Mouse (Mus musculus) lung, embryonic 16.5 days (tissue): ENCODE results near the gene Mn1. TPM values are rescaled to one million over a fixed set of nuclear protein-coding genes. Genes with fewer than 3 reads are reported as not detected.

ENCODE experiments used
- ATAC-seq: fragments of 200-750 bp; cut with Nextera tagmentation; 2 replicates; pipeline ENCODE4 v1.8.0; 2017; ENCODE audit warnings: low read depth, mild to moderate bottlenecking, moderate library complexity
- H3K27ac ChIP-seq: fragments of 300-500 bp; sonication (generic); 2 replicates; pipeline ENCODE4 v1.5.1; 2014; ENCODE audit warnings: mild to moderate bottlenecking, control low read depth, low read length
- H3K27me3 ChIP-seq: fragments of 300-500 bp; sonication (generic); 2 replicates; pipeline ENCODE4 v1.6.1; 2014; ENCODE audit warnings: low read depth, low read length, mixed read lengths; ENCODE audit not compliant: control insufficient read depth, insufficient read depth
- H3K36me3 ChIP-seq: fragments of 300-500 bp; sonication (generic); 2 replicates; pipeline ENCODE4 v1.6.1; 2014; ENCODE audit warnings: low read length; ENCODE audit not compliant: control insufficient read depth, insufficient read depth
- H3K4me1 ChIP-seq: fragments of 300-500 bp; sonication (generic); replicated peaks from 2 replicates; pipeline ENCODE4 v1.6.1; 2014; ENCODE audit warnings: low read length, mixed read lengths; ENCODE audit not compliant: control insufficient read depth, insufficient read depth
- H3K4me2 ChIP-seq: fragments of 300-500 bp; sonication (generic); 2 replicates; pipeline ENCODE4 v1.6.1; 2014; ENCODE audit warnings: low read depth, low read length, control low read depth
- H3K4me3 ChIP-seq: fragments of 300-500 bp; sonication (generic); 2 replicates; pipeline ENCODE4 v1.5.1; 2014; ENCODE audit warnings: mild to moderate bottlenecking, low read length, control low read depth
- H3K9ac ChIP-seq: fragments of 300-500 bp; sonication (generic); 2 replicates; pipeline ENCODE4 v1.6.1; 2014; ENCODE audit warnings: low read length, control low read depth
- H3K9me3 ChIP-seq: fragments of 300-500 bp; sonication (generic); 2 replicates; pipeline ENCODE4 v1.6.1; 2016; ENCODE audit warnings: low read length; ENCODE audit not compliant: control insufficient read depth
- WGBS: fragments of 180-500 bp; shearing (Covaris S2); extraction: QIAGEN DNeasy Blood & Tissue Kit; methylation state at CpG from one replicate; pipeline ENCODE4 v1.1.7; 2014; 5-methylcytosine and 5-hydroxymethylcytosine counted together
- polyA plus RNA-seq: library from polyadenylated mRNA; unstranded; fragments of >200 nt; fragmentation: Nextera tagmentation; extraction: Ambion mirVana; gene quantifications from 2 replicates; pipeline ENCODE4 v1.2.1, GENCODE M21; 2015

Gene Mn1
- polyA plus RNA-seq, 1 experiment from 2014 or later = 7.8 TPM

GRCm38 (mm10) chr5:111391485-111391884, 25.7 kb upstream of the Mn1 start:
- no peak overlapping the region for H3K27ac ChIP-seq
- H3K4me1 ChIP-seq = peaks cover 35% of the 10 kb centered on the region
- WGBS = 81% methylated on average over 6 of the region's 6 CpGs

GRCm38 (mm10) chr5:111393346-111394197, 23.6 kb upstream of the Mn1 start:
- ATAC-seq = peak; percentile 75
- Histone ChIP-seq H3K4me1 (peaks cover 41% of the 10 kb centered on the region), H3K9ac (no peak overlapping the region), H3K27ac (peak overlapping the region; percentile 39), H3K27me3 (no peaks in the 10 kb centered on the region), H3K4me3 (no peak overlapping the region), H3K9me3 (no peaks in the 10 kb centered on the region), H3K36me3 (no peaks in the 10 kb centered on the region; the same call in 1 of the 2 replicates), H3K4me2 (peak overlapping the region; percentile 31)
- WGBS = 10% methylated on average over 17 of the region's 17 CpGs

More at GRCm38 (mm10) chr5:111391485-111391884, 25.7 kb upstream of the Mn1 start:
- H3K9ac ChIP-seq = no peak overlapping the region
- no peak overlapping the region for H3K4me3 ChIP-seq
- no peak overlapping the region for H3K4me2 ChIP-seq
- no peaks in the 10 kb centered on the region for H3K27me3 ChIP-seq
- ATAC-seq = no peak
- peaks cover 14% of the 10 kb centered on the region for H3K36me3 ChIP-seq
- no peaks in the 10 kb centered on the region for H3K9me3 ChIP-seq

- Histone ChIP-seq H3K9me3 (no peaks in the 10 kb centered on the region), H3K36me3 (no peaks in the 10 kb centered on the region), H3K4me1 (peaks cover 41% of the 10 kb centered on the region), H3K4me3 (no peak overlapping the region), H3K27me3 (no peaks in the 10 kb centered on the region), H3K27ac (peak overlapping the region; percentile 2; the same call in 1 of the 2 replicates), H3K4me2 (peak overlapping the region; percentile 31), H3K9ac (no peak overlapping the region)
- WGBS = 10% methylated on average over 15 of the region's 15 CpGs
- 0 out of 2 replicates have a peak, but pooled peaks have one; percentile 3 for ATAC-seq
Measured at GRCm38 (mm10) chr5:111394198-111395053, 22.7 kb upstream of the Mn1 start.

- Histone ChIP-seq H3K9ac (no peak overlapping the region), H3K27ac (no peak overlapping the region), H3K9me3 (no peaks in the 10 kb centered on the region), H3K36me3 (no peaks in the 10 kb centered on the region), H3K4me2 (no peak overlapping the region), H3K4me1 (peaks cover 42% of the 10 kb centered on the region), H3K27me3 (no peaks in the 10 kb centered on the region), H3K4me3 (no peak overlapping the region)
- WGBS = 41% methylated on average over 10 of the region's 10 CpGs
- ATAC-seq = no peak
Measured at GRCm38 (mm10) chr5:111395771-111396170, 21.4 kb upstream of the Mn1 start.

GRCm38 (mm10) chr5:111396199-111396598, 21.0 kb upstream of the Mn1 start:
- no peak overlapping the region for H3K9ac ChIP-seq
- no peak overlapping the region for H3K4me2 ChIP-seq
- no peak for ATAC-seq
- no peaks in the 10 kb centered on the region for H3K9me3 ChIP-seq
- no peaks in the 10 kb centered on the region for H3K36me3 ChIP-seq
- H3K4me1 ChIP-seq = peaks cover 43% of the 10 kb centered on the region
- no peak overlapping the region for H3K4me3 ChIP-seq
- no peaks in the 10 kb centered on the region for H3K27me3 ChIP-seq
- no peak overlapping the region for H3K27ac ChIP-seq
- WGBS = 60% methylated on average over 4 of the region's 4 CpGs

- Histone ChIP-seq H3K27ac (no peak overlapping the region), H3K9ac (no peak overlapping the region), H3K4me2 (no peak overlapping the region), H3K9me3 (no peaks in the 10 kb centered on the region), H3K27me3 (no peaks in the 10 kb centered on the region), H3K4me1 (peaks cover 44% of the 10 kb centered on the region), H3K4me3 (no peak overlapping the region), H3K36me3 (no peaks in the 10 kb centered on the region)
- ATAC-seq = no peak
- WGBS = 42% methylated on average over 4 of the region's 4 CpGs
Measured at GRCm38 (mm10) chr5:111398471-111398870, 18.7 kb upstream of the Mn1 start.

- Histone ChIP-seq H3K4me2 (no peak overlapping the region), H3K4me1 (peaks cover 36% of the 10 kb centered on the region), H3K9ac (no peak overlapping the region), H3K36me3 (no peaks in the 10 kb centered on the region), H3K4me3 (no peak overlapping the region), H3K9me3 (no peaks in the 10 kb centered on the region), H3K27ac (no peak overlapping the region), H3K27me3 (no peaks in the 10 kb centered on the region)
- 54% methylated on average over 4 of the region's 4 CpGs for WGBS
- ATAC-seq = no peak
Measured at GRCm38 (mm10) chr5:111399271-111399670, 17.9 kb upstream of the Mn1 start.

GRCm38 (mm10) chr5:111401879-111402650, 15.1 kb upstream of the Mn1 start:
- H3K4me2 ChIP-seq = no peak overlapping the region
- H3K4me1 ChIP-seq = peaks cover 23% of the 10 kb centered on the region
- no peak overlapping the region for H3K9ac ChIP-seq
- no peak overlapping the region for H3K4me3 ChIP-seq
- H3K27ac ChIP-seq = no peak overlapping the region
- H3K27me3 ChIP-seq = no peaks in the 10 kb centered on the region
- peak; percentile 62 for ATAC-seq
- no peaks in the 10 kb centered on the region for H3K36me3 ChIP-seq
- H3K9me3 ChIP-seq = no peaks in the 10 kb centered on the region
- 47% methylated on average over 19 of the region's 19 CpGs for WGBS
